Mouse (Mus musculus): Measurements from ENCODE around the gene Cd59b.

- TF ChIP-seq POLR2A (IDR thresholded peaks at IDR 0.05; ENCODE audit: borderline replicate concordance, low read depth, low read length) (no peak), CTCF (IDR thresholded peaks at IDR 0.05; ENCODE audit: low read depth, low read length) (no peak)
These were observed 10.7 kb upstream of the Cd59b start for GRCm38 (mm10) chr2:104058954-104059353.

Data from bone marrow macrophage, adult 2 months (primary cell).